Mouse (Mus musculus) CH12.LX (cell line): ENCODE data around the gene Chic1. TPM values are rescaled to one million over a fixed set of nuclear protein-coding genes. Genes with fewer than 3 reads are reported as not detected.

ENCODE experiments used
- DNase-seq: peaks from one replicate; pipeline ENCODE4 v3.0.0-alpha.2; 2013; ENCODE audit errors: extremely low read depth
- H3K27ac ChIP-seq: 2 replicates; pipeline ENCODE4 v1.5.1; 2012; ENCODE audit warnings: low read depth, mild to moderate bottlenecking, control low read depth, moderate library complexity; ENCODE audit not compliant: insufficient read depth
- H3K27me3 ChIP-seq: replicated peaks from 2 replicates; pipeline ENCODE3; 2012; ENCODE audit warnings: inconsistent platforms
- H3K36me3 ChIP-seq, 2 experiments: replicated peaks in 1 of 2; 2 replicates each; pipeline versions ENCODE3 to v1.6.1; 2012; ENCODE audit warnings: inconsistent platforms in 1 of 2, low read length in 1 of 2, mild to moderate bottlenecking in 1 of 2, mixed read lengths in 1 of 2, moderate library complexity in 1 of 2; ENCODE audit not compliant: control insufficient read depth in 1 of 2, insufficient read depth in 1 of 2
- H3K4me1 ChIP-seq, 2 experiments: 2 replicates each; pipeline ENCODE4 v1.6.1; 2012; ENCODE audit warnings: inconsistent platforms in 1 of 2, moderate library complexity in 1 of 2; ENCODE audit not compliant: insufficient read depth in 2 of 2, control insufficient read depth in 1 of 2
- H3K4me2 ChIP-seq: 2 replicates; pipeline ENCODE4 v1.6.1; 2012; ENCODE audit warnings: low read depth, mild to moderate bottlenecking, control low read depth; ENCODE audit not compliant: poor library complexity, insufficient read depth, severe bottlenecking
- H3K4me3 ChIP-seq, 3 experiments: fragments of 150-350 bp in 1 of 3; sonication (generic) in 1 of 3; replicated peaks in 1 of 3; 2 replicates each; pipeline versions ENCODE3 to v1.5.1; 2011 to 2012; ENCODE audit warnings: low read depth in 2 of 3, low read length in 2 of 3, mild to moderate bottlenecking in 2 of 3, moderate library complexity in 2 of 3, control low read depth in 1 of 3, improper control_type of control experiment in 1 of 3, inconsistent platforms in 1 of 3, mixed read lengths in 1 of 3; ENCODE audit not compliant: poor library complexity in 1 of 3
- H3K79me2 ChIP-seq: replicated peaks from 2 replicates; pipeline ENCODE4 v1.6.1; 2012; ENCODE audit warnings: mild to moderate bottlenecking, moderate library complexity; ENCODE audit not compliant: control insufficient read depth, poor library complexity, insufficient read depth, severe bottlenecking; ENCODE audit errors: extremely low read depth
- H3K9ac ChIP-seq: 2 replicates; pipeline ENCODE4 v1.6.1; 2012; ENCODE audit warnings: low read depth, mild to moderate bottlenecking, control low read depth, moderate library complexity; ENCODE audit not compliant: insufficient read depth
- H3K9me3 ChIP-seq: replicated peaks from 2 replicates; pipeline ENCODE3; 2012; ENCODE audit warnings: low read length, inconsistent platforms, mixed read lengths
- BHLHE40 ChIP-seq: IDR thresholded peaks from 2 replicates; pipeline ENCODE4 v1.6.1; 2011; ENCODE audit warnings: mild to moderate bottlenecking, low read depth, low read length, improper control_type of control experiment
- CHD1 ChIP-seq: IDR thresholded peaks from 2 replicates; pipeline ENCODE4 v1.6.1; 2012; ENCODE audit warnings: low read depth, low read length, improper control_type of control experiment, inconsistent platforms
- CHD2 ChIP-seq: IDR thresholded peaks from 2 replicates; pipeline ENCODE4 v1.6.1; 2011; ENCODE audit warnings: low read length, improper control_type of control experiment
- E2F4 ChIP-seq: IDR thresholded peaks from 2 replicates; pipeline ENCODE4 v1.6.1; 2011; ENCODE audit warnings: low read depth, low read length, improper control_type of control experiment; ENCODE audit not compliant: insufficient replicate concordance
- HCFC1 ChIP-seq: IDR thresholded peaks from 2 replicates; pipeline ENCODE4 v1.6.1; 2012; ENCODE audit warnings: low read depth, mild to moderate bottlenecking, inconsistent platforms, low read length, improper control_type of control experiment
- IRF4 ChIP-seq: IDR thresholded peaks from 2 replicates; pipeline ENCODE4 v1.6.1; 2014; ENCODE audit warnings: low read depth, mild to moderate bottlenecking, inconsistent platforms, low read length, improper control_type of control experiment
- JUND ChIP-seq: conservative IDR thresholded peaks from 2 replicates; pipeline ENCODE4 v1.6.1; 2011; ENCODE audit warnings: low read depth, low read length, improper control_type of control experiment
- MAFK ChIP-seq: IDR thresholded peaks from 2 replicates; pipeline ENCODE4 v1.6.1; 2011; ENCODE audit warnings: low read length, improper control_type of control experiment; ENCODE audit not compliant: insufficient replicate concordance
- MAZ ChIP-seq: IDR thresholded peaks from 2 replicates; pipeline ENCODE4 v1.6.1; 2012; ENCODE audit warnings: low read depth, mild to moderate bottlenecking, inconsistent platforms, low read length, improper control_type of control experiment, moderate library complexity
- MEF2A ChIP-seq: IDR thresholded peaks from 2 replicates; pipeline ENCODE4 v1.6.1; 2014; ENCODE audit warnings: low read depth, mild to moderate bottlenecking, inconsistent platforms, low read length, improper control_type of control experiment, borderline replicate concordance
- MXI1 ChIP-seq: IDR thresholded peaks from 2 replicates; pipeline ENCODE4 v1.6.1; 2011; ENCODE audit warnings: mild to moderate bottlenecking, low read depth, low read length, improper control_type of control experiment
- NELFE ChIP-seq: IDR thresholded peaks from 2 replicates; pipeline ENCODE4 v1.6.1; 2011; ENCODE audit warnings: low read depth, low read length, improper control_type of control experiment
- POLR2AphosphoS2 ChIP-seq: IDR thresholded peaks from 2 replicates; pipeline ENCODE4 v1.6.1; 2011; ENCODE audit warnings: low read depth, low read length, improper control_type of control experiment
- RAD21 ChIP-seq: IDR thresholded peaks from 2 replicates; pipeline ENCODE4 v1.6.1; 2011; ENCODE audit warnings: low read depth, mild to moderate bottlenecking, low read length, improper control_type of control experiment, moderate library complexity
- RCOR1 ChIP-seq: conservative IDR thresholded peaks from 2 replicates; pipeline ENCODE4 v1.6.1; 2012; ENCODE audit warnings: low read depth, mild to moderate bottlenecking, inconsistent platforms, low read length, improper control_type of control experiment
- SMC3 ChIP-seq: IDR thresholded peaks from 2 replicates; pipeline ENCODE4 v1.6.1; 2011; ENCODE audit warnings: low read depth, low read length, improper control_type of control experiment
- TBP ChIP-seq: conservative IDR thresholded peaks from 2 replicates; pipeline ENCODE4 v1.6.1; 2011; ENCODE audit warnings: low read depth, low read length, improper control_type of control experiment
- TCF12 ChIP-seq: IDR thresholded peaks from 2 replicates; pipeline ENCODE4 v1.6.1; 2014; ENCODE audit warnings: low read depth, mild to moderate bottlenecking, inconsistent platforms, low read length, improper control_type of control experiment
- USF1 ChIP-seq: IDR thresholded peaks from 2 replicates; pipeline ENCODE4 v1.6.1; 2014; ENCODE audit warnings: low read depth, mild to moderate bottlenecking, inconsistent platforms, low read length, improper control_type of control experiment
- USF2 ChIP-seq: conservative IDR thresholded peaks from 2 replicates; pipeline ENCODE4 v1.6.1; 2011; ENCODE audit warnings: low read depth, low read length, improper control_type of control experiment
- ZMIZ1 ChIP-seq: IDR thresholded peaks from 2 replicates; pipeline ENCODE4 v1.6.1; 2012; ENCODE audit warnings: low read depth, mild to moderate bottlenecking, inconsistent platforms, low read length, improper control_type of control experiment
- ZNF384 ChIP-seq: IDR thresholded peaks from 2 replicates; pipeline ENCODE4 v1.6.1; 2012; ENCODE audit warnings: low read depth, low read length, improper control_type of control experiment, inconsistent platforms
- dilution Hi-C: fragments of 300-500 bp; cut with MboI; formaldehyde crosslinking; loops from 2 replicates; pipeline ENCODE4 v1.14.3; 2020; ENCODE audit warnings: low sequenced_read_pairs; ENCODE audit not compliant: extremely low pct_unique_long_range_greater_than_20kb, extremely low pct_ligation_motif_present
- in situ Hi-C: fragments of 300-500 bp; cut with MboI; formaldehyde crosslinking; loops from 3 replicates; pipeline ENCODE4 v1.14.3; 2019; ENCODE audit warnings: low sequenced_read_pairs, low pct_ligation_motif_present, low pct_unique_long_range_greater_than_20kb, mixed read lengths
- polyA plus RNA-seq: library from polyadenylated mRNA; unstranded; fragments of >175 nt; gene quantifications from 2 replicates; pipeline ENCODE4 v1.2.1, GENCODE M21; 2012; ENCODE audit warnings: low read depth; ENCODE audit not compliant: insufficient read length
- total RNA-seq, 2 experiments: library from RNA; depleted of rRNA; stranded (reverse); fragments of 300-350 nt in 1 of 2; fragments of >200 nt in 1 of 2; gene quantifications; 2 replicates each; pipeline ENCODE4 v1.2.3; 2012 to 2014

Chic1 gene
- total and polyA plus RNA-seq, 3 experiments = not detected

DNA sequence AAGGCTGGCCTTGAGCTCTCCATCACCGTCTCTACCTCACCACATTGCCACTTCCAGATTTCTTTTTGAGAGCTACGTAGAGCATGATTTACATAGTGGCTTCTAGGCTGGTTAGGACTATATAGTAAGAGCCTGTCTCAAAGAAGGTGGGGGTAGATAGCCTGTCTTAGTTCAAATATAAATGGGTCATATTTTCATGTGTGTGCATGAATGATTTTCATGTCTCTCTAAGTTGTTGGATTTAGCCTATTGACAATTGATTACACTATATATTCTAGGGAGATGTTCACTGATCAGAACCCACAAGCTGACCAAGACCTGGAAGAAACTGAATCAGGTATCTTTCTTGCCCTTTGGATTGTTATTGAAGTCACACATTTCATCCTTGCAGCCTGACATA lies 65.4 kb downstream of the Chic1 start, which contains the start of gene Gm26992:
Gm26992 (plus strand) TSS at position 301 of the 400 bp plus-strand sequence.
- H3K79me2 ChIP-seq = no peaks in the 10 kb centered on the region
- no peak within 1 kb of the TSS for H3K4me2 ChIP-seq
- no peak for DNase-seq
- H3K27me3 ChIP-seq = no peaks in the 10 kb centered on the region
- H3K4me3 ChIP-seq = no peak within 1 kb of the TSS
- no peaks in the 10 kb centered on the region for H3K9me3 ChIP-seq
- TF ChIP-seq ZNF384 (no peak), JUND (no peak), USF1 (no peak), IRF4 (no peak), POLR2AphosphoS2 (no peak), MAZ (no peak), MEF2A (no peak), RAD21 (no peak), HCFC1 (no peak), CHD1 (no peak), USF2 (no peak), SMC3 (no peak), MXI1 (no peak), TCF12 (no peak), MAFK (no peak)
- dilution Hi-C loops = no loop called here
- no peaks in the 10 kb centered on the region for H3K4me1 ChIP-seq
- H3K9ac ChIP-seq = no peak within 1 kb of the TSS
- no peak within 1 kb of the TSS for H3K27ac ChIP-seq
- in situ Hi-C loops = no loop called here
- no peaks in the 10 kb centered on the region for H3K36me3 ChIP-seq

DNA sequence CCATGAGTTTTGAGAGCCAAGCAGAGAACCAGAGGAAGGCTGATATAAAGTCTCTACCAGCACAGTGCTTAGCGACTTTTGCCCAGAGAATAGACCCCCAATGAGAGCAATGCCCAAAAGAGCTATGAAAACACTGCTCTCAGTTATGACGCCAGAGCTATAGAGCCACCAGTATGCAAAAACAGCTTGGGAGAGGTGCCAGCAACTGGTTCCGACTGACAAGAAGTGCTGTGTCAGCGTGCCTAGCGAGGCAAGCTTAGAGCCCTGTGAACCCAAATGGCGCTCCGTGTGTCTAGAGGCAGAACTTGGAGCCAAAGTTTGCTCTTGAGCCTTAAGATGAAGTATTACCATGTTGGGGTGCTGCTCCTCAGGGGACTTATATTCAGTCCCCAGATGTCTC lies 71.4 kb downstream of the Chic1 start:
- H3K27me3 ChIP-seq = no peaks in the 10 kb centered on the region
- DNase-seq = no peak
- no peaks in the 10 kb centered on the region for H3K4me1 ChIP-seq
- H3K36me3 ChIP-seq = no peaks in the 10 kb centered on the region
- H3K9me3 ChIP-seq = no peaks in the 10 kb centered on the region
- dilution Hi-C loops (no loop called here), in situ Hi-C loops (loop anchor here (25.0 kb wide), 1 partner anchor 165 kb away; no protein-coding TSS in a partner anchor)
- H3K4me3 ChIP-seq = no peak overlapping the region
- TF ChIP-seq CHD2 = no peak
- TF ChIP-seq TBP = no peak
- TF ChIP-seq BHLHE40 = no peak
- TF ChIP-seq MAZ = no peak
- TF ChIP-seq RCOR1 = no peak
- TF ChIP-seq E2F4 = no peak
- TF ChIP-seq NELFE = no peak
- TF ChIP-seq ZMIZ1 = no peak
- H3K27ac ChIP-seq = no peak overlapping the region
- no peak overlapping the region for H3K4me2 ChIP-seq
- no peak overlapping the region for H3K9ac ChIP-seq
- no peaks in the 10 kb centered on the region for H3K79me2 ChIP-seq
